Mouse (Mus musculus) lung, postnatal 0 days (tissue): ENCODE measurements around the gene B3gntl1. TPM values are rescaled to one million over a fixed set of nuclear protein-coding genes. Genes with fewer than 3 reads are reported as not detected.

Experiments used
- ATAC-seq: fragments of 200-750 bp; cut with Nextera tagmentation; 2 replicates; pipeline ENCODE4 v1.8.0; 2017; ENCODE audit warnings: moderate library complexity
- DNase-seq: peaks from one replicate; pipeline ENCODE4 v3.0.0-alpha.2; 2016; ENCODE audit warnings: low spot score
- H3K27ac ChIP-seq: fragments of 300-500 bp; sonication (generic); 2 replicates; pipeline ENCODE4 v1.5.1; 2014; ENCODE audit warnings: antibody characterized with exemption, mild to moderate bottlenecking, low read length, mixed read lengths
- H3K27me3 ChIP-seq: fragments of 300-500 bp; sonication (generic); replicated peaks from 2 replicates; pipeline ENCODE4 v1.6.1; 2014; ENCODE audit warnings: low read length, mixed read lengths; ENCODE audit not compliant: insufficient read depth
- H3K36me3 ChIP-seq: fragments of 300-500 bp; sonication (generic); 2 replicates; pipeline ENCODE4 v1.6.1; 2014; ENCODE audit warnings: low read length, mixed read lengths; ENCODE audit not compliant: insufficient read depth
- H3K4me1 ChIP-seq: fragments of 300-500 bp; sonication (generic); 2 replicates; pipeline ENCODE4 v1.6.1; 2014; ENCODE audit warnings: antibody characterized with exemption, low read depth, low read length, mixed read lengths; ENCODE audit not compliant: insufficient read depth
- H3K4me2 ChIP-seq: fragments of 300-500 bp; sonication (generic); replicated peaks from 2 replicates; pipeline ENCODE4 v1.6.1; 2014; ENCODE audit warnings: low read depth, mild to moderate bottlenecking, low read length, moderate library complexity, mixed read lengths
- H3K4me3 ChIP-seq: fragments of 300-500 bp; sonication (generic); 2 replicates; pipeline ENCODE4 v1.5.1; 2014; ENCODE audit warnings: low read depth, low read length
- H3K9ac ChIP-seq: fragments of 300-500 bp; sonication (generic); replicated peaks from 2 replicates; pipeline ENCODE4 v1.6.1; 2014; ENCODE audit warnings: low read depth, mild to moderate bottlenecking
- H3K9me3 ChIP-seq: fragments of 300-500 bp; sonication (generic); 2 replicates; pipeline ENCODE4 v1.6.1; 2016; ENCODE audit warnings: low read length, mixed read lengths
- CTCF ChIP-seq: IDR thresholded peaks from 2 replicates; pipeline ENCODE4 v1.5.1; 2016; ENCODE audit warnings: antibody characterized with exemption, mild to moderate bottlenecking
- EP300 ChIP-seq: IDR thresholded peaks from 2 replicates; pipeline ENCODE4 v1.6.1; 2016; ENCODE audit warnings: antibody characterized with exemption, mild to moderate bottlenecking, control low read depth
- WGBS: fragments of 180-500 bp; shearing (Covaris S2); extraction: QIAGEN DNeasy Blood & Tissue Kit; methylation state at CpG from one replicate; pipeline ENCODE4 v1.1.7; 2014; 5-methylcytosine and 5-hydroxymethylcytosine counted together
- polyA plus RNA-seq: library from polyadenylated mRNA; unstranded; fragments of >200 nt; fragmentation: Nextera tagmentation; extraction: Ambion mirVana; gene quantifications from 2 replicates; pipeline ENCODE4 v1.2.1, GENCODE M21; 2015

B3gntl1 gene
- polyA plus RNA-seq, 1 experiment from 2014 or later = 3.4 TPM

GRCm38 (mm10) chr11:121676836-121677235 is 3.9 kb upstream of the B3gntl1 start:
- no peaks in the 10 kb centered on the region for H3K27me3 ChIP-seq
- H3K4me2 ChIP-seq = no peak overlapping the region
- 92% methylated on average over 2 of the region's 2 CpGs for WGBS
- H3K36me3 ChIP-seq = no peaks in the 10 kb centered on the region
- H3K4me3 ChIP-seq = no peak overlapping the region
- peaks cover 4% of the 10 kb centered on the region; the same call in 1 of the 2 replicates for H3K4me1 ChIP-seq
- TF ChIP-seq EP300 = no peak
- no peak for TF ChIP-seq CTCF
- no peak overlapping the region for H3K27ac ChIP-seq
- H3K9me3 ChIP-seq = no peaks in the 10 kb centered on the region
- no peak for ATAC-seq
- H3K9ac ChIP-seq = no peak overlapping the region
- DNase-seq = no peak

- H3K4me2 ChIP-seq = peak overlapping the region; percentile 83
- H3K9me3 ChIP-seq = no peaks in the 10 kb centered on the region
- H3K4me1 ChIP-seq = peaks cover 4% of the 10 kb centered on the region; the same call in 1 of the 2 replicates
- DNase-seq = no peak
- no peaks in the 10 kb centered on the region for H3K27me3 ChIP-seq
- peak overlapping the region; percentile 54 for H3K4me3 ChIP-seq
- TF ChIP-seq EP300 (0 out of 2 replicates have a peak, but pooled peaks have one; percentile 37), CTCF (no peak)
- H3K36me3 ChIP-seq = no peaks in the 10 kb centered on the region
- WGBS = 65% methylated on average over 7 of the region's 7 CpGs
- no peak for ATAC-seq
- H3K27ac ChIP-seq = peak overlapping the region; percentile 85
- H3K9ac ChIP-seq = peak overlapping the region; percentile 39; the same call in 1 of the 2 replicates
Observed at GRCm38 (mm10) chr11:121673629-121674028, 676 bp upstream of the B3gntl1 start.

DNA sequence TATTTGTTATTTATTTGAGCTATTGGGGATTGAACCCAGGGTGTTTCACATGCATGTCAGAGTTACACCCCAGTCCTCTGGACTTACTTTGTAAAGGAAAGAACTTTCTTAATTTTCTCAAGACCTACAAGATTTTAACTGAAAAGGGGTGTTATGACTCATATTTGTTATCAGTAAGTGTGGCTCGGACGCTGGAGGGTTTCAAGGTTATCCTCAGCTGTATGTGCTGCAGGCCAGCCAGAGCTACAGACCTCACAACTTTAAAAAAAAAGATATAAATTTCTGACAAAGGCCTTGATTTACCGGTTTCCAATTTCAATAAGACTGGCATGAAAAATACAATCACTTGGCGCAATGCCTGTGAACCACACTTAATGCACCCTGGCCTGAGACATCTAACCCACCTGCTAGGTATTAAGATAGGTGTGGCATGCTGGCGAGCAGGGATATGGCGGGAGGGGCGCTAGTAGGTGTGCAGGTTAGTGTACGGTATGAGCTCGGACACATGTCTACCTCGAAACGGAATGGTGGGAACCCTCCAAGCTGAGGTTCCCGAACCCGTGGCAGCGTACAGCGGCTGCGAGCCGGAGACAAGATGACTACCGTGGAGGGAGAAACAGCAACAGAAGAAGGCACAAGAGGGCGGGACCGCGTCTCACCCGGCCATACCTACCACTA is 502 bp downstream of the B3gntl1 start:
- peak; percentile 15 for DNase-seq
- Histone ChIP-seq H3K4me1 (peaks cover 4% of the 10 kb centered on the region; the same call in 1 of the 2 replicates), H3K9me3 (no peaks in the 10 kb centered on the region), H3K27me3 (no peaks in the 10 kb centered on the region), H3K4me2 (peak overlapping the region; percentile 83), H3K27ac (peak overlapping the region; percentile 85), H3K36me3 (no peaks in the 10 kb centered on the region), H3K9ac (peak overlapping the region; percentile 39), H3K4me3 (peak overlapping the region; percentile 54)
- 2% methylated on average over 21 of the region's 22 CpGs for WGBS
- TF ChIP-seq EP300 (no peak), CTCF (no peak)
- ATAC-seq = no peak

GRCm38 (mm10) chr11:121670926-121671325 is 2.0 kb downstream of the B3gntl1 start:
- Histone ChIP-seq H3K9me3 (no peaks in the 10 kb centered on the region), H3K4me2 (no peak overlapping the region), H3K9ac (no peak overlapping the region), H3K27ac (no peak overlapping the region), H3K4me1 (peaks cover 4% of the 10 kb centered on the region; the same call in 1 of the 2 replicates), H3K4me3 (no peak overlapping the region), H3K36me3 (no peaks in the 10 kb centered on the region), H3K27me3 (no peaks in the 10 kb centered on the region)
- 94% methylated on average over 5 of the region's 5 CpGs for WGBS
- TF ChIP-seq CTCF (no peak), EP300 (no peak)
- DNase-seq (no peak), ATAC-seq (no peak)

- no peak overlapping the region for H3K4me2 ChIP-seq
- H3K36me3 ChIP-seq = no peaks in the 10 kb centered on the region
- peaks cover 4% of the 10 kb centered on the region; the same call in 1 of the 2 replicates for H3K4me1 ChIP-seq
- DNase-seq (no peak), ATAC-seq (no peak)
- H3K4me3 ChIP-seq = no peak overlapping the region
- H3K9ac ChIP-seq = no peak overlapping the region
- no peaks in the 10 kb centered on the region for H3K27me3 ChIP-seq
- H3K9me3 ChIP-seq = no peaks in the 10 kb centered on the region
- WGBS = 83% methylated on average over 5 of the region's 5 CpGs
- no peak overlapping the region for H3K27ac ChIP-seq
- TF ChIP-seq CTCF (no peak), EP300 (no peak)
Observed at GRCm38 (mm10) chr11:121668776-121669175, 4.2 kb downstream of the B3gntl1 start.

GRCm38 (mm10) chr11:121667541-121667940 is 5.4 kb downstream of the B3gntl1 start:
- DNase-seq (no peak), ATAC-seq (no peak)
- H3K27ac ChIP-seq = no peak overlapping the region
- no peaks in the 10 kb centered on the region for H3K36me3 ChIP-seq
- 0 out of 2 replicates have a peak, but pooled peaks cover 2% of the 10 kb centered on the region for H3K4me1 ChIP-seq
- H3K27me3 ChIP-seq = no peaks in the 10 kb centered on the region
- TF ChIP-seq CTCF (no peak), EP300 (no peak)
- no peaks in the 10 kb centered on the region for H3K9me3 ChIP-seq
- no peak overlapping the region for H3K9ac ChIP-seq
- H3K4me2 ChIP-seq = no peak overlapping the region
- 91% methylated on average over 4 of the region's 4 CpGs for WGBS
- H3K4me3 ChIP-seq = no peak overlapping the region
